Mouse (Mus musculus): Measurements from ENCODE around the gene Ptpn23.
"Not testable (repeated sequence)": the region's sequence is repeated elsewhere in the genome, so short reads cannot be mapped to it uniquely, and the experiment has no call there.

Ptpn23 gene

GRCm38 (mm10) chr9:110381292-110381691, 26.7 kb downstream of the Ptpn23 start:
- DNase-seq = no peak

GRCm38 (mm10) chr9:110380662-110381061, 27.4 kb downstream of the Ptpn23 start:
- DNase-seq = no peak

- no peak for DNase-seq
Measured at GRCm38 (mm10) chr9:110379361-110379760, 28.7 kb downstream of the Ptpn23 start.

- DNase-seq = not testable (repeated sequence)
Measured at GRCm38 (mm10) chr9:110377655-110378054, 30.4 kb downstream of the Ptpn23 start.

GRCm38 (mm10) chr9:110375668-110376067, 32.3 kb downstream of the Ptpn23 start:
- DNase-seq = no peak

GRCm38 (mm10) chr9:110373871-110374270, 34.1 kb downstream of the Ptpn23 start:
- DNase-seq = no peak

- no peak for DNase-seq
Measured at GRCm38 (mm10) chr9:110369860-110370259, 38.2 kb downstream of the Ptpn23 start.

GRCm38 (mm10) chr9:110366746-110367145, 41.3 kb downstream of the Ptpn23 start:
- DNase-seq = no peak

GRCm38 (mm10) chr9:110362337-110362736, 45.7 kb downstream of the Ptpn23 start:
- no peak for DNase-seq

- DNase-seq = no peak
Measured at GRCm38 (mm10) chr9:110361299-110361698, 46.7 kb downstream of the Ptpn23 start.

GRCm38 (mm10) chr9:110358341-110358740, 49.7 kb downstream of the Ptpn23 start:
- no peak for DNase-seq

- no peak for DNase-seq
Measured at GRCm38 (mm10) chr9:110351932-110352632, 55.9 kb downstream of the Ptpn23 start.

- no peak for DNase-seq
Measured at GRCm38 (mm10) chr9:110351350-110351749, 56.7 kb downstream of the Ptpn23 start.

- no peak for DNase-seq
Measured at GRCm38 (mm10) chr9:110350612-110351011, 57.4 kb downstream of the Ptpn23 start.

GRCm38 (mm10) chr9:110350188-110350587, 57.8 kb downstream of the Ptpn23 start:
- no peak for DNase-seq

GRCm38 (mm10) chr9:110348899-110349298, 59.1 kb downstream of the Ptpn23 start:
- no peak for DNase-seq

- DNase-seq = no peak
Measured at GRCm38 (mm10) chr9:110345057-110345739, 62.8 kb downstream of the Ptpn23 start.

GRCm38 (mm10) chr9:110343805-110344204, 64.2 kb downstream of the Ptpn23 start:
- DNase-seq = no peak

- no peak for DNase-seq
Measured at GRCm38 (mm10) chr9:110342008-110342407, 66.0 kb downstream of the Ptpn23 start.

- no peak for DNase-seq
Measured at GRCm38 (mm10) chr9:110340037-110340750, 67.8 kb downstream of the Ptpn23 start.
